ENCODE assay signal across 27 mouse cellular contexts in the genomic region with DNA sequence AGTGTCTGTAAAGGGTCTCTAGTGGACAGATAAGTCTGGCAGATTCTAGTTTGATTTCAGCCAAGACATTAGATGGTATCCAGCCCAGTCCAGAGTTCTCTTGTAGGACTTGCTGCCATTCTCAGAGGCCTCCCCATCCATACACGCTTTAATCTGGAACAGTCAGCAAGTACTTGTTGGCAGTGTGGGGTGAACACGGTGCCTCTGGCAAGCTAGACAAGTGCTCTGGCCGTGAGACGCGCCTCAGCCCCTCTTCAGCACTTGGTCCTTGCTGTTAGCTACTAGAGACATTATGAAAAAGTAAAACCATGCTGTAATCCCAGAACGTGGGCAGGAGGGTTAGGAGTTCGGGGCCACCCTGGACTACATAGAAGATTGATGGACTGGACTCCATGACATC. TPM values are rescaled to one million over a fixed set of nuclear protein-coding genes. Genes with fewer than 3 reads are reported as not detected.
A peak's percentile ranks its signal among the peaks of the same experiment; 100 is the strongest.
DNase-seq lines count a peak whose midpoint lies in the region; ATAC-seq and TF ChIP-seq lines count a peak whose summit lies in the region.
"Had no signal": no experiment of that assay in that cellular context is flagged by ENCODE, and none has a peak within 500 bp of the region (broad histone marks: within the 10 kb centered on the region; RNA-seq: fewer than 3 reads in every experiment).

No protein-coding gene starts in this region.

- 86% methylated on average over 7 of the region's 7 CpGs for WGBS in liver, embryonic 12.5 days (ENCODE audit: insufficient replicate concordance)
- 91% methylated on average over 7 of the region's 7 CpGs for WGBS in liver, embryonic 11.5 days
- 86% methylated on average over 7 of the region's 7 CpGs for WGBS in liver, embryonic 15.5 days (ENCODE audit: insufficient replicate concordance)

- H3K79me2 ChIP-seq in CH12.LX (replicated peaks; ENCODE audit: control insufficient read depth, extremely low read depth, insufficient read depth, poor library complexity, severe bottlenecking): peaks cover 14% of the 10 kb centered on the region

- peak overlapping the region; percentile 17; the same call in 1 of the 2 replicates for H3K9ac ChIP-seq in liver, embryonic 12.5 days
- H3K9ac ChIP-seq in liver, embryonic 11.5 days (ENCODE audit: low read depth, low read length): no peak overlapping the region
- H3K9ac ChIP-seq in CH12.LX (ENCODE audit: insufficient read depth, low read depth): no peak overlapping the region
- H3K9ac ChIP-seq in liver, embryonic 15.5 days: no peak overlapping the region
- H3K9ac ChIP-seq: hindbrain, embryonic 14.5 days had no signal

- dilution Hi-C loops in CH12.LX (cut with MboI; ENCODE audit: extremely low pct_ligation_motif_present, extremely low pct_unique_long_range_greater_than_20kb, low sequenced_read_pairs): no loop called here

- in situ Hi-C loops in CH12.LX (cut with MboI; ENCODE audit: low pct_ligation_motif_present, low pct_unique_long_range_greater_than_20kb, low sequenced_read_pairs): loop anchor here (5.0 kb wide), 1 partner anchor 71 kb away; no protein-coding TSS in a partner anchor

- intact Hi-C loops in gastrocnemius, adult 2 months (cut with DNase I): loop anchor here (2.0 kb wide), 1 partner anchor 73 kb away; no protein-coding TSS in a partner anchor

- no peaks in the 10 kb centered on the region for H3K9me3 ChIP-seq in liver, embryonic 12.5 days (replicated peaks)
- H3K9me3 ChIP-seq in liver, embryonic 11.5 days (ENCODE audit: control insufficient read depth, low read length): no peaks in the 10 kb centered on the region
- no peaks in the 10 kb centered on the region for H3K9me3 ChIP-seq in CH12.LX (replicated peaks; ENCODE audit: low read length)
- H3K9me3 ChIP-seq in liver, embryonic 15.5 days (replicated peaks): no peaks in the 10 kb centered on the region
- H3K9me3 ChIP-seq: forebrain, embryonic 10.5 days; heart, embryonic 10.5 days; heart, embryonic 13.5 days had no signal

- H3K27me3 ChIP-seq in liver, embryonic 12.5 days (replicated peaks): no peaks in the 10 kb centered on the region
- H3K27me3 ChIP-seq in liver, embryonic 11.5 days (replicated peaks; ENCODE audit: control insufficient read depth, insufficient read depth, low read length): no peaks in the 10 kb centered on the region
- no peaks in the 10 kb centered on the region for H3K27me3 ChIP-seq in CH12.LX (replicated peaks)
- no peaks in the 10 kb centered on the region for H3K27me3 ChIP-seq in liver, embryonic 15.5 days
- H3K27me3 ChIP-seq: heart, embryonic 13.5 days had no signal

- no peak for TF ChIP-seq CTCF in gastrocnemius, adult 2 months (IDR thresholded peaks at IDR 0.05)
- TF ChIP-seq CTCF in CH12.LX (conservative IDR thresholded peaks at IDR 0.05 in 1 of 2, IDR thresholded peaks at IDR 0.05 in 1 of 2; ENCODE audit: low read depth in 2 of 2, low read length in 2 of 2): no peak

- no peak for TF ChIP-seq RAD21 in CH12.LX (IDR thresholded peaks at IDR 0.05; ENCODE audit: low read depth, low read length)

- H3K4me2 ChIP-seq in liver, embryonic 12.5 days: no peak overlapping the region
- H3K4me2 ChIP-seq in liver, embryonic 11.5 days: no peak overlapping the region
- H3K4me2 ChIP-seq in CH12.LX (ENCODE audit: insufficient read depth, low read depth, poor library complexity, severe bottlenecking): no peak overlapping the region
- H3K4me2 ChIP-seq in liver, embryonic 15.5 days: no peak overlapping the region
- H3K4me2 ChIP-seq: heart, embryonic 13.5 days; hindbrain, embryonic 14.5 days had no signal

- TF ChIP-seq EP300 in CH12.LX (IDR thresholded peaks at IDR 0.05; ENCODE audit: low read length): no peak

- H3K4me3 ChIP-seq in gastrocnemius, adult 2 months: no peak overlapping the region
- no peak overlapping the region for H3K4me3 ChIP-seq in liver, embryonic 12.5 days
- no peak overlapping the region for H3K4me3 ChIP-seq in liver, embryonic 11.5 days (ENCODE audit: low read depth, low read length)
- no peak overlapping the region for H3K4me3 ChIP-seq in CH12.LX (replicated peaks in 1 of 3; ENCODE audit: low read depth in 2 of 3, low read length in 2 of 3, poor library complexity in 1 of 3)
- no peak overlapping the region for H3K4me3 ChIP-seq in liver, embryonic 15.5 days (replicated peaks)
- H3K4me3 ChIP-seq: forebrain, embryonic 10.5 days; heart, adult 2 months; heart, embryonic 10.5 days; heart, embryonic 13.5 days had no signal

- H3K27ac ChIP-seq in gastrocnemius, adult 2 months: no peak overlapping the region
- peak overlapping the region; percentile 66 for H3K27ac ChIP-seq in liver, embryonic 12.5 days
- H3K27ac ChIP-seq in liver, embryonic 11.5 days (ENCODE audit: low read depth, low read length): no peak overlapping the region
- peak overlapping the region; percentile 51 for H3K27ac ChIP-seq in CH12.LX (ENCODE audit: insufficient read depth, low read depth)
- peak overlapping the region; percentile 100 for H3K27ac ChIP-seq in liver, embryonic 15.5 days (replicated peaks)
- H3K27ac ChIP-seq: forebrain, embryonic 10.5 days; heart, adult 2 months; heart, embryonic 10.5 days; heart, embryonic 13.5 days; hindbrain, embryonic 14.5 days; hindbrain, postnatal 0 days had no signal

- peaks cover 74% of the 10 kb centered on the region for H3K36me3 ChIP-seq in liver, embryonic 12.5 days
- H3K36me3 ChIP-seq in liver, embryonic 11.5 days (ENCODE audit: control insufficient read depth, insufficient read depth, low read length): peaks cover 24% of the 10 kb centered on the region
- H3K36me3 ChIP-seq in CH12.LX (replicated peaks in 1 of 2; ENCODE audit: control insufficient read depth in 1 of 2, insufficient read depth in 1 of 2, low read length in 1 of 2): peaks cover 35 to 38% of the 10 kb centered on the region in 2 experiments
- H3K36me3 ChIP-seq in liver, embryonic 15.5 days (replicated peaks): peaks cover 63% of the 10 kb centered on the region

- no peak for TF ChIP-seq POLR2A in CH12.LX (IDR thresholded peaks at IDR 0.05; ENCODE audit: low read depth, low read length)

- ATAC-seq in liver, embryonic 12.5 days: no peak
- no peak for ATAC-seq in liver, embryonic 11.5 days (replicated peaks; ENCODE audit: low FRiP score)
- no peak for ATAC-seq in liver, embryonic 15.5 days (ENCODE audit: insufficient read depth)
- ATAC-seq: activated CD4-positive, CD25-positive, alpha-beta regulatory T cell, adult 4 months; forebrain, embryonic 14.5 days; hindbrain, postnatal 0 days; inflammation-experienced regulatory T-cells, adult 6 months; intestine, embryonic 16.5 days had no signal

- peaks cover 70% of the 10 kb centered on the region for H3K4me1 ChIP-seq in liver, embryonic 12.5 days
- peaks cover 24% of the 10 kb centered on the region for H3K4me1 ChIP-seq in liver, embryonic 11.5 days (replicated peaks; ENCODE audit: control insufficient read depth, insufficient read depth, low read length)
- H3K4me1 ChIP-seq in CH12.LX (ENCODE audit: control insufficient read depth in 1 of 2, insufficient read depth in 2 of 2): peaks cover 40 to 69% of the 10 kb centered on the region in 2 experiments
- H3K4me1 ChIP-seq in liver, embryonic 15.5 days (replicated peaks): peaks cover 76% of the 10 kb centered on the region

- peak; percentile 3 for DNase-seq in gastrocnemius, adult 2 months
- no peak for DNase-seq in gastrocnemius, postnatal 4 days (ENCODE audit: low spot score in 2 of 2)
- no peak for DNase-seq in liver, embryonic 11.5 days (ENCODE audit: low spot score)
- no peak for DNase-seq in CH12.LX (ENCODE audit: extremely low read depth)
- DNase-seq in ovary, postnatal 36 days (ENCODE audit: low spot score): no peak
- no peak for DNase-seq in Muller cell, postnatal 12 days (ENCODE audit: inconsistent ontology term)
- DNase-seq: adrenal gland, adult 8-10 months; adrenal gland, postnatal 25 days; cerebellum, adult 11-12 months; cerebellum, adult 8-10 months; cerebellum, postnatal 10 days; cerebellum, postnatal 36 days; embryo, embryonic 11 days; gastrocnemius, postnatal 10 days; gastrocnemius, postnatal 36 days; heart, adult 2 months had no signal

RNA-seq across cellular contexts. Expression of gene Cib1, which starts 19.0 kb away (rescaled TPM):
- total RNA-seq in gastrocnemius, adult 2 months (2021): 1 to 10 TPM; 5.6 to 9.0 TPM
- total RNA-seq in gastrocnemius, postnatal 4 days (2021): 10 to 100 TPM; 21.1 to 21.2 TPM
- 97.5 and 99.2 TPM in 2 replicates for polyA plus RNA-seq in liver, embryonic 12.5 days (2016; fragmentation: Nextera tagmentation; extraction: Ambion mirVana)
- 113 and 114 TPM in 2 replicates for polyA plus RNA-seq in liver, embryonic 11.5 days (2014; fragmentation: Nextera tagmentation; extraction: Ambion mirVana)
- total RNA-seq in CH12.LX (2012; rRNA removed) (69.6 and 73.1 TPM in 2 replicates), CH12.LX (2014; rRNA removed) (29.1 and 29.5 TPM in 2 replicates)
- 48.1 and 51.8 TPM in 2 replicates for polyA plus RNA-seq in CH12.LX (2012; ENCODE audit: insufficient read length, low read depth)
- 84.7 and 85.0 TPM in 2 replicates for polyA plus RNA-seq in liver, embryonic 15.5 days (2015; fragmentation: Nextera tagmentation; extraction: Ambion mirVana)

RNA-seq across cellular contexts. Expression of gene Gdpgp1, which starts 19.1 kb away (rescaled TPM):
- under 1 TPM; 0.79 to 0.86 TPM for total RNA-seq in gastrocnemius, adult 2 months (2021)
- total RNA-seq in gastrocnemius, postnatal 4 days (2021): 1 to 10 TPM; 1.7 to 1.9 TPM
- polyA plus RNA-seq in liver, embryonic 12.5 days (2016; fragmentation: Nextera tagmentation; extraction: Ambion mirVana): 3.9 and 4.4 TPM in 2 replicates
- polyA plus RNA-seq in liver, embryonic 11.5 days (2014; fragmentation: Nextera tagmentation; extraction: Ambion mirVana): 6.5 and 7.4 TPM in 2 replicates
- 3.6 and 4.2 TPM in 2 replicates for total RNA-seq in CH12.LX (2012; rRNA removed)
- total RNA-seq in CH12.LX (2014; rRNA removed): 1.9 and 2.0 TPM in 2 replicates
- 2.9 and 3.0 TPM in 2 replicates for polyA plus RNA-seq in CH12.LX (2012; ENCODE audit: insufficient read length, low read depth)
- 2.0 and 2.1 TPM in 2 replicates for polyA plus RNA-seq in liver, embryonic 15.5 days (2015; fragmentation: Nextera tagmentation; extraction: Ambion mirVana)

RNA-seq across cellular contexts. Expression of gene Sema4b, which starts 27.0 kb away (rescaled TPM):
- total RNA-seq in gastrocnemius, adult 2 months (2021): 1 to 10 TPM; 1.8 to 2.1 TPM
- 1 to 10 TPM; 5.4 to 5.6 TPM for total RNA-seq in gastrocnemius, postnatal 4 days (2021)
- 16.9 and 17.9 TPM in 2 replicates for polyA plus RNA-seq in liver, embryonic 12.5 days (2016; fragmentation: Nextera tagmentation; extraction: Ambion mirVana)
- 11.7 and 12.9 TPM in 2 replicates for polyA plus RNA-seq in liver, embryonic 11.5 days (2014; fragmentation: Nextera tagmentation; extraction: Ambion mirVana)
- total RNA-seq in CH12.LX (2012; rRNA removed) (8.6 and 9.4 TPM in 2 replicates), CH12.LX (2014; rRNA removed) (1.3 and 1.5 TPM in 2 replicates)
- 5.2 and 6.7 TPM in 2 replicates for polyA plus RNA-seq in CH12.LX (2012; ENCODE audit: insufficient read length, low read depth)
- polyA plus RNA-seq in liver, embryonic 15.5 days (2015; fragmentation: Nextera tagmentation; extraction: Ambion mirVana): 15.2 and 15.5 TPM in 2 replicates

RNA-seq across cellular contexts. Expression of gene Ttll13, which starts 32.6 kb away (rescaled TPM):
- under 1 TPM in 1 of 2 experiments, not detected in 1; 0.15 TPM for total RNA-seq in gastrocnemius, adult 2 months (2021)
- under 1 TPM; 0.36 to 0.61 TPM for total RNA-seq in gastrocnemius, postnatal 4 days (2021)
- polyA plus RNA-seq in liver, embryonic 12.5 days (2016; fragmentation: Nextera tagmentation; extraction: Ambion mirVana): 0.61 and 1.0 TPM in 2 replicates
- 0.52 and 1.6 TPM in 2 replicates for polyA plus RNA-seq in liver, embryonic 11.5 days (2014; fragmentation: Nextera tagmentation; extraction: Ambion mirVana)
- 0.59 TPM in 2 replicates for total RNA-seq in CH12.LX (2012; rRNA removed)
- not detected in 2 replicates for total RNA-seq in CH12.LX (2014; rRNA removed)
- polyA plus RNA-seq in CH12.LX (2012; ENCODE audit: insufficient read length, low read depth): 0.55 TPM in 1 of 2 replicates, not detected in the other
- 0.16 and 0.20 TPM in 2 replicates for polyA plus RNA-seq in liver, embryonic 15.5 days (2015; fragmentation: Nextera tagmentation; extraction: Ambion mirVana)
- polyA plus RNA-seq: inflammation-experienced regulatory T-cells, adult 6 months had no signal

RNA-seq across cellular contexts. Expression of gene Ngrn, which starts 47.4 kb away (rescaled TPM):
- 10 to 100 TPM; 19.8 to 25.0 TPM for total RNA-seq in gastrocnemius, adult 2 months (2021)
- 10 to 100 TPM; 24.4 to 24.6 TPM for total RNA-seq in gastrocnemius, postnatal 4 days (2021)
- 42.0 and 45.6 TPM in 2 replicates for polyA plus RNA-seq in liver, embryonic 12.5 days (2016; fragmentation: Nextera tagmentation; extraction: Ambion mirVana)
- polyA plus RNA-seq in liver, embryonic 11.5 days (2014; fragmentation: Nextera tagmentation; extraction: Ambion mirVana): 55.1 and 58.4 TPM in 2 replicates
- 32.1 and 33.3 TPM in 2 replicates for total RNA-seq in CH12.LX (2012; rRNA removed)
- total RNA-seq in CH12.LX (2014; rRNA removed): 43.2 and 45.6 TPM in 2 replicates
- polyA plus RNA-seq in CH12.LX (2012; ENCODE audit: insufficient read length, low read depth): 28.3 and 30.9 TPM in 2 replicates
- 25.4 and 28.3 TPM in 2 replicates for polyA plus RNA-seq in liver, embryonic 15.5 days (2015; fragmentation: Nextera tagmentation; extraction: Ambion mirVana)

Comparison
In these comparisons a context has a peak if more than half of its experiments do, and no peak if none do; other contexts are left out.
1. H3K27ac ChIP-seq: peak in liver, embryonic 12.5 days (single experiment), CH12.LX (single experiment) and liver, embryonic 15.5 days (single experiment); none in gastrocnemius, adult 2 months (single experiment) and liver, embryonic 11.5 days (single experiment).